Mouse (Mus musculus) heart, adult 2 months (tissue): Measurements from ENCODE around the gene Tgfbr3. TPM values are rescaled to one million over a fixed set of nuclear protein-coding genes. Genes with fewer than 3 reads are reported as not detected.
A peak's percentile ranks its signal among the peaks of the same experiment; 100 is the strongest.

ENCODE experiments used
- DNase-seq, 2 experiments: peaks; one replicate each; pipeline ENCODE4 v3.0.0; 2021
- H3K27ac ChIP-seq: fragments of 200-600 bp; 2 replicates; pipeline ENCODE4 v1.8.1; 2022
- H3K27me3 ChIP-seq: fragments of 200-500 bp; 2 replicates; pipeline ENCODE4 v1.6.1; 2012; ENCODE audit warnings: mild to moderate bottlenecking, low read length, inconsistent platforms, mixed read lengths; ENCODE audit not compliant: control insufficient read depth, insufficient read depth
- H3K36me3 ChIP-seq: fragments of 200-500 bp; 2 replicates; pipeline ENCODE4 v1.6.1; 2012; ENCODE audit warnings: low read length, inconsistent platforms; ENCODE audit not compliant: control insufficient read depth, insufficient read depth
- H3K4me1 ChIP-seq: fragments of 200-500 bp; 2 replicates; pipeline ENCODE4 v1.6.1; 2011; ENCODE audit warnings: low read length; ENCODE audit not compliant: control insufficient read depth, insufficient read depth
- H3K4me3 ChIP-seq: fragments of 200-600 bp; 2 replicates; pipeline ENCODE4 v1.8.1; 2022
- H3K79me2 ChIP-seq: fragments of 200-500 bp; replicated peaks from 2 replicates; pipeline ENCODE4 v1.6.1; 2012; ENCODE audit warnings: mild to moderate bottlenecking, inconsistent platforms, low read length, moderate library complexity, mixed read lengths; ENCODE audit not compliant: control insufficient read depth, insufficient read depth
- H3K9ac ChIP-seq: fragments of 200-500 bp; 2 replicates; pipeline ENCODE4 v1.6.1; 2012; ENCODE audit warnings: low read depth, mild to moderate bottlenecking, control low read depth, inconsistent platforms, low read length, mixed read lengths
- CTCF ChIP-seq: fragments of 200-600 bp; IDR thresholded peaks from 2 replicates; pipeline ENCODE4 v1.8.1; 2022; ENCODE audit warnings: antibody characterized with exemption, mild to moderate bottlenecking, moderate library complexity
- EP300 ChIP-seq: fragments of 200-500 bp; IDR thresholded peaks from 2 replicates; pipeline ENCODE4 v1.6.1; 2011; ENCODE audit warnings: low read depth, low read length, control low read depth; ENCODE audit not compliant: insufficient read depth
- POLR2A ChIP-seq: fragments of 200-500 bp; IDR thresholded peaks from 2 replicates; pipeline ENCODE4 v1.6.1; 2011; ENCODE audit warnings: mild to moderate bottlenecking, low read depth, low read length, control low read depth; ENCODE audit not compliant: insufficient read depth
- WGBS: fragments of 180-500 bp; shearing (Covaris S2); methylation state at CpG from one replicate; pipeline ENCODE4 v1.1.7; 2018; 5-methylcytosine and 5-hydroxymethylcytosine counted together
- intact Hi-C: fragments of 180-260 bp; cut with DNase I; formaldehyde crosslinking; loops from one replicate; pipeline ENCODE4 v1.15.1; 2025
- polyA plus RNA-seq: library from polyadenylated mRNA; depleted of rRNA; stranded (reverse); fragments of >200 nt; gene quantifications from 2 replicates; pipeline ENCODE4 v1.2.3, GENCODE M21; 2012
- total RNA-seq, 2 experiments: library from RNA; stranded (reverse); gene quantifications; 2 replicates each; pipeline ENCODE4 v1.2.3; 2021

The Tgfbr3 gene
- total and polyA plus RNA-seq, 3 experiments, result 27.2 to 47.6 (median 41.2) TPM

DNA sequence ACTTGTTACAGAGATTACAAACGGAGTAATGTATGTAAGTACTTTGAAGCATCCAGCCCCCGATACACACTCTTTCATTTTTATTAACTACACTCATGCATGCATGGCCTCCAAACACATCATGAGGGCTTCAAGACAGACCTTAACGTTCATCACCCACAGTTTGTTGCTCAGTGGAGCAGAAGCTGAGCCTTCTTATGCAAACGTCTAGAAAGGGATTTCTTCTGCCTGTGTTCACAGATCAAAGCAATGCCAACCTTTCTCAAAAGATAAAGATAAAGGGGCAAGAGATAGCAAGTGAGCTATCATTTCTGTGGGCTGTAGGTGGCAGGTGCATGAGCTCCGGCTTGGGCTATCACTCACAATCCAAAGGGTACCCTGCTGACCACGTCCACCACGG lies 123.7 kb downstream of the Tgfbr3 start:
- Histone ChIP-seq H3K4me1 (peaks cover 11% of the 10 kb centered on the region), H3K79me2 (no peaks in the 10 kb centered on the region; the same call in 1 of the 2 replicates), H3K27me3 (no peaks in the 10 kb centered on the region), H3K36me3 (peaks cover 2% of the 10 kb centered on the region), H3K4me3 (no peak overlapping the region), H3K9ac (no peak overlapping the region), H3K27ac (peak overlapping the region; percentile 94; the same call in 1 of the 2 replicates)
- no peak for TF ChIP-seq EP300
- TF ChIP-seq POLR2A, result no peak
- TF ChIP-seq CTCF, result no peak
- DNase-seq, result no peak
- 84% methylated on average over 7 of the region's 7 CpGs for WGBS
- intact Hi-C loops, result loop anchor here (5.0 kb wide), 3 partner anchors 38 to 173 kb away; partner anchors contain the start of gene Tgfbr3

DNA sequence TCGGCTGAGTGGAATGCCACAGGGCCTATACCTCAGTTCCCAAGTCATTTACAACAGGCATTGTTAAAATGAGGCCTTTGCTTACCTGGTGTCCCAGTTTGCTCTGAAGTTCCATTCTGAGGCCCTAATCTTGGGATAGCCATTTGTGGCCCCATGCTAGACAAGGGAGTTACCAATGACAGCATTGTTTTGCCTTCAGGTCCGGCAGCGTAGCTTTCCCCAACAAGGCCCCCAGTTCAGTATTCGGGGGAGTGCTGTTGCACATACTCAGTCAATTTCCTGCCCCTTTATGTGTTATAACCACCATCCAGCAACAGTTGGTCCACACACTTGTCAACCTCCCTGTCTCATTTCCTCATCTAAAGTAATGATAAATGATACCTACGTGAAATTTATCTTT lies 124.2 kb downstream of the Tgfbr3 start:
- Histone ChIP-seq H3K79me2 (no peaks in the 10 kb centered on the region), H3K27ac (no peak overlapping the region), H3K4me1 (peaks cover 16% of the 10 kb centered on the region), H3K27me3 (no peaks in the 10 kb centered on the region), H3K36me3 (peaks cover 2% of the 10 kb centered on the region), H3K9ac (no peak overlapping the region), H3K4me3 (no peak overlapping the region)
- 90% methylated on average over 5 of the region's 5 CpGs for WGBS
- DNase-seq, result no peak
- TF ChIP-seq CTCF, result no peak
- no peak for TF ChIP-seq EP300
- TF ChIP-seq POLR2A, result no peak
- intact Hi-C loops, result loop anchor here (5.0 kb wide), 3 partner anchors 38 to 173 kb away; partner anchors contain the start of gene Tgfbr3

- 88% methylated on average over 4 of the region's 4 CpGs for whole genome bisulfite sequencing
- TF ChIP-seq POLR2A (no peak), EP300 (no peak), CTCF (no peak)
- peaks cover 2% of the 10 kb centered on the region for H3K36me3 ChIP-seq
- no peak overlapping the region for H3K4me3 ChIP-seq
- no peaks in the 10 kb centered on the region for H3K79me2 ChIP-seq
- H3K4me1 ChIP-seq, result peaks cover 17% of the 10 kb centered on the region
- no peak for DNase-seq
- H3K27me3 ChIP-seq, result no peaks in the 10 kb centered on the region
- H3K9ac ChIP-seq, result no peak overlapping the region
- no peak overlapping the region; the same call in 1 of the 2 replicates for H3K27ac ChIP-seq
- intact Hi-C loops, result loop anchor here (5.0 kb wide), 4 partner anchors 37 to 173 kb away; partner anchors contain the start of gene Tgfbr3
Measured at GRCm38 (mm10) chr5:107164856-107165255, 124.6 kb downstream of the Tgfbr3 start.

DNA sequence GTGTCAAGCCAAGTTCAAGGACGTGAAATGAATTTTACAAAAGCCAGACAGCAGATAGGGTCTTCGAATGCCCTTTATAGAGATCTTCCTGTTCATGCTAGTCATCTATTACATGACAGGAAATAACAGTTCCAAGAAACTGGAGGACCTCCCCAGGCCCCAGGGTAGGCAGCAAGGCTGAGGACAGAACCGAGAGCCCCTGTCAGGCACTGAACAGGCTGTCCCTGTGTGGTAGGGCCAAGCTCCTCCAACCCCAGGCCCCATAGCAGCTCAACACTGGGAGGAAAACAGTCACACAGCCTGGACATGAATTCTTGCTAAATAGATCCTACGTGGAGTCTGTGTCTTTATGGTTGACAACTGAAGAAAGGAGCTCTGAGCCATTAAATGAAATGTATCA lies 125.3 kb downstream of the Tgfbr3 start:
- Histone ChIP-seq H3K4me1 (peaks cover 20% of the 10 kb centered on the region), H3K36me3 (peaks cover 3% of the 10 kb centered on the region), H3K27me3 (no peaks in the 10 kb centered on the region), H3K27ac (no peak overlapping the region), H3K79me2 (no peaks in the 10 kb centered on the region), H3K4me3 (no peak overlapping the region), H3K9ac (no peak overlapping the region)
- whole genome bisulfite sequencing, result 54% methylated on average over 4 of the region's 4 CpGs
- TF ChIP-seq CTCF (no peak), EP300 (no peak), POLR2A (no peak)
- intact Hi-C loops, result loop anchor here (5.0 kb wide), 1 partner anchor 38 kb away; no protein-coding TSS in a partner anchor
- DNase-seq, result no peak

DNA sequence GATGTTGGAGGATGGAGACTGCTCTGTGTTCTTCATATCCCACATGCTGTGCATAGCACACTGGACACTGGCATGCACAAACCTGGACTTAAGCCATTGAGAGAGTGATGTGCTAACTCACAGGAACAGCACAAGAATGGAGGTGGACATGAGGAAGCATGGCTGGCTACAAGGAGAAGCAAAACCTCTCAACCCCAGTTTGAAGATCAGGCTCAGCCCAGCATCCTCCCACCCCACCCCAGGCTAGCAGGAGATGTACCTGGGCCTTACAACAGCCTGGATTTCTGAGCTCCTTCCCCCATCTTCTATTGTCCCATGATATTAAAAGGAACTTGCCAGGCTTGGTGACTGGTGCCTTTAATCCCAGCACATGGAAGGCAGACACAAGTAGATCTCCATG lies 126.1 kb downstream of the Tgfbr3 start:
- Histone ChIP-seq H3K27me3 (no peaks in the 10 kb centered on the region), H3K27ac (no peak overlapping the region), H3K9ac (no peak overlapping the region), H3K4me3 (no peak overlapping the region), H3K79me2 (no peaks in the 10 kb centered on the region), H3K36me3 (peaks cover 4% of the 10 kb centered on the region), H3K4me1 (peaks cover 24% of the 10 kb centered on the region)
- intact Hi-C loops, result loop anchor here (5.0 kb wide), 1 partner anchor 39 kb away; no protein-coding TSS in a partner anchor
- no peak for DNase-seq
- TF ChIP-seq EP300, result no peak
- TF ChIP-seq POLR2A, result no peak

DNA sequence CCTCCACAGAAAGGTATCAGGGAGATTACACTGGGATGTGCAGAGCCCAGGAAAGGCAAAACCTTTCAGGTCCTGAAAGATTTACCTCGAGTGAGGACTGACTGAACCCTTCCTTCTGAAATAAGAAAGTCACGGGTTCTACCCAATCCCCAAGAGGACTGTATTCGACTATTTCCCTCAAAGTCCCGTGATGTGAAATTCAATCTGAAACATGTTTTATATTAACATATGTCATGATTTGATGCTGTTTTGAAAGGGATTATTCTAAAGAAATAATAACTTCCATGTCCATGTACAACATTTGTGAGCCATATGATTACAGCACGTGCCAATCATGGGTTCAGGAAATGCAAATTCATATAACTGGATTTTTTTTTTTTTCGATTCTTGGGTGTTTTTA lies 126.6 kb downstream of the Tgfbr3 start:
- H3K4me3 ChIP-seq, result no peak overlapping the region
- WGBS, result 85% methylated on average over 6 of the region's 6 CpGs
- no peak for DNase-seq
- peaks cover 24% of the 10 kb centered on the region for H3K4me1 ChIP-seq
- no peak overlapping the region for H3K9ac ChIP-seq
- H3K27ac ChIP-seq, result no peak overlapping the region
- TF ChIP-seq POLR2A (no peak), EP300 (no peak), CTCF (no peak)
- H3K27me3 ChIP-seq, result no peaks in the 10 kb centered on the region
- H3K79me2 ChIP-seq, result no peaks in the 10 kb centered on the region
- intact Hi-C loops, result loop anchor here (5.0 kb wide), 1 partner anchor 39 kb away; no protein-coding TSS in a partner anchor
- H3K36me3 ChIP-seq, result peaks cover 2% of the 10 kb centered on the region
